Mouse (Mus musculus): ENCODE results near the gene Atg13. TPM values are rescaled to one million over a fixed set of nuclear protein-coding genes. Genes with fewer than 3 reads are reported as not detected.

Gene Atg13
- total and polyA plus RNA-seq, 2 experiments: 10.3 to 33.6 TPM

DNA sequence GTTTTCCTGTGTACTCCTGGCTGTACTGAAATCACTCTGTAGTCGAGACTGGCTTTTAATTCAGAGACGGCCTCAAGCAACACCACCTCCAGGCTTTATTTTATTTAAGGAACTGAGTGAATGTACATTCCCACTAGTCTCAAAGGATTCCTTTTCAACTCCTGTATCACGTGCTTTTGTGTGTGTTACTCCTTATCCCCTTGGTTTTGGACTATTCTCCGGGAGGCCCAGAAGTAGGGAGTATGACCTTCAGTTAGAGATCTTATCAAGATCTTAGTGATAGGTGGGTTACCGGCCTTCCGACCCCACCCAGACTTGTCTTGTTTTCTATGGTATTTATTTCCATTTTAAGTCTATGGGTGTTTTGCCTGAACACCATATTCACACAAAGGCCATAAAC is 4.6 kb downstream of the Atg13 start:
- peaks cover 12% of the 10 kb centered on the region; the same call in 1 of the 2 replicates for H3K79me2 ChIP-seq (ENCODE audit: control insufficient read depth, insufficient read depth, low read length)
- H3K9ac ChIP-seq (ENCODE audit: low read depth, low read length): no peak overlapping the region
- DNase-seq (ENCODE audit: extremely low read depth, low read depth, low spot score): no peak
- 84% methylated on average over 6 of the region's 6 CpGs for WGBS
- no peaks in the 10 kb centered on the region for H3K27me3 ChIP-seq (ENCODE audit: control insufficient read depth, insufficient read depth, low read length)
- no peak overlapping the region for H3K4me3 ChIP-seq (ENCODE audit: insufficient read depth, low read depth, low read length)
- no peak for TF ChIP-seq POLR2A (IDR thresholded peaks at IDR 0.05; ENCODE audit: extremely low read depth, insufficient read depth, low read length)
- no peak for TF ChIP-seq CTCF (IDR thresholded peaks at IDR 0.05; ENCODE audit: low read depth, low read length)
- peaks cover 8% of the 10 kb centered on the region for H3K4me1 ChIP-seq (ENCODE audit: control insufficient read depth, insufficient read depth, low read length)
- no peak overlapping the region for H3K27ac ChIP-seq (replicated peaks; ENCODE audit: insufficient read depth, low read depth, low read length)
- H3K36me3 ChIP-seq (ENCODE audit: control insufficient read depth, insufficient read depth, low read length): peaks cover 11% of the 10 kb centered on the region; the same call in 1 of the 2 replicates

GRCm38 (mm10) chr2:91701366-91701765 is 9.0 kb downstream of the Atg13 start:
- Histone ChIP-seq H3K9ac (ENCODE audit: low read depth, low read length) (no peak overlapping the region), H3K27ac (replicated peaks; ENCODE audit: insufficient read depth, low read depth, low read length) (no peak overlapping the region), H3K4me1 (ENCODE audit: control insufficient read depth, insufficient read depth, low read length) (peaks cover 6% of the 10 kb centered on the region), H3K36me3 (ENCODE audit: control insufficient read depth, insufficient read depth, low read length) (peaks cover 13% of the 10 kb centered on the region), H3K79me2 (ENCODE audit: control insufficient read depth, insufficient read depth, low read length) (peaks cover 11% of the 10 kb centered on the region; the same call in 1 of the 2 replicates), H3K27me3 (ENCODE audit: control insufficient read depth, insufficient read depth, low read length) (no peaks in the 10 kb centered on the region), H3K4me3 (ENCODE audit: insufficient read depth, low read depth, low read length) (no peak overlapping the region)
- no peak for DNase-seq (ENCODE audit: extremely low read depth, low read depth, low spot score)
- 95% methylated on average over 2 of the region's 2 CpGs for WGBS
- TF ChIP-seq POLR2A (IDR thresholded peaks at IDR 0.05; ENCODE audit: extremely low read depth, insufficient read depth, low read length) (no peak), CTCF (IDR thresholded peaks at IDR 0.05; ENCODE audit: low read depth, low read length) (no peak)

GRCm38 (mm10) chr2:91699225-91699624 is 11.2 kb downstream of the Atg13 start:
- no peak for DNase-seq (ENCODE audit: extremely low read depth, low read depth, low spot score)
- Histone ChIP-seq H3K27ac (replicated peaks; ENCODE audit: insufficient read depth, low read depth, low read length) (no peak overlapping the region), H3K9ac (ENCODE audit: low read depth, low read length) (no peak overlapping the region), H3K4me1 (ENCODE audit: control insufficient read depth, insufficient read depth, low read length) (peaks cover 8% of the 10 kb centered on the region), H3K79me2 (ENCODE audit: control insufficient read depth, insufficient read depth, low read length) (peaks cover 9% of the 10 kb centered on the region; the same call in 1 of the 2 replicates), H3K27me3 (ENCODE audit: control insufficient read depth, insufficient read depth, low read length) (no peaks in the 10 kb centered on the region), H3K36me3 (ENCODE audit: control insufficient read depth, insufficient read depth, low read length) (peaks cover 14% of the 10 kb centered on the region), H3K4me3 (ENCODE audit: insufficient read depth, low read depth, low read length) (no peak overlapping the region)
- 62% methylated on average over 1 of the region's 1 CpGs for WGBS
- TF ChIP-seq CTCF (IDR thresholded peaks at IDR 0.05; ENCODE audit: low read depth, low read length): no peak

GRCm38 (mm10) chr2:91696225-91696590 is 14.2 kb downstream of the Atg13 start:
- no peak for TF ChIP-seq POLR2A (IDR thresholded peaks at IDR 0.05; ENCODE audit: extremely low read depth, insufficient read depth, low read length)
- no peak for TF ChIP-seq CTCF (IDR thresholded peaks at IDR 0.05; ENCODE audit: low read depth, low read length)
- no peak overlapping the region for H3K9ac ChIP-seq (ENCODE audit: low read depth, low read length)
- H3K36me3 ChIP-seq (ENCODE audit: control insufficient read depth, insufficient read depth, low read length): peaks cover 31% of the 10 kb centered on the region
- no peak overlapping the region for H3K4me3 ChIP-seq (ENCODE audit: insufficient read depth, low read depth, low read length)
- no peak overlapping the region for H3K27ac ChIP-seq (replicated peaks; ENCODE audit: insufficient read depth, low read depth, low read length)
- H3K27me3 ChIP-seq (ENCODE audit: control insufficient read depth, insufficient read depth, low read length): no peaks in the 10 kb centered on the region
- DNase-seq (ENCODE audit: extremely low read depth, low read depth, low spot score): peak; percentile 85
- WGBS: 13% methylated on average over 1 of the region's 1 CpGs
- peaks cover 6% of the 10 kb centered on the region; the same call in 1 of the 2 replicates for H3K79me2 ChIP-seq (ENCODE audit: control insufficient read depth, insufficient read depth, low read length)
- peaks cover 6% of the 10 kb centered on the region; the same call in 1 of the 2 replicates for H3K4me1 ChIP-seq (ENCODE audit: control insufficient read depth, insufficient read depth, low read length)

- Histone ChIP-seq H3K27ac (replicated peaks; ENCODE audit: insufficient read depth, low read depth, low read length) (no peak overlapping the region), H3K36me3 (ENCODE audit: control insufficient read depth, insufficient read depth, low read length) (peaks cover 34% of the 10 kb centered on the region), H3K79me2 (ENCODE audit: control insufficient read depth, insufficient read depth, low read length) (peaks cover 6% of the 10 kb centered on the region; the same call in 1 of the 2 replicates), H3K27me3 (ENCODE audit: control insufficient read depth, insufficient read depth, low read length) (no peaks in the 10 kb centered on the region), H3K4me1 (ENCODE audit: control insufficient read depth, insufficient read depth, low read length) (peaks cover 6% of the 10 kb centered on the region; the same call in 1 of the 2 replicates), H3K4me3 (ENCODE audit: insufficient read depth, low read depth, low read length) (no peak overlapping the region), H3K9ac (ENCODE audit: low read depth, low read length) (no peak overlapping the region)
- DNase-seq (ENCODE audit: extremely low read depth, low read depth, low spot score): no peak
- WGBS: 89% methylated on average over 10 of the region's 10 CpGs
- TF ChIP-seq POLR2A (IDR thresholded peaks at IDR 0.05; ENCODE audit: extremely low read depth, insufficient read depth, low read length) (no peak), CTCF (IDR thresholded peaks at IDR 0.05; ENCODE audit: low read depth, low read length) (no peak)
These were observed 14.7 kb downstream of the Atg13 start for GRCm38 (mm10) chr2:91695436-91696224.

- H3K27me3 ChIP-seq (ENCODE audit: control insufficient read depth, insufficient read depth, low read length): no peaks in the 10 kb centered on the region
- H3K36me3 ChIP-seq (ENCODE audit: control insufficient read depth, insufficient read depth, low read length): peaks cover 60% of the 10 kb centered on the region
- H3K4me1 ChIP-seq (ENCODE audit: control insufficient read depth, insufficient read depth, low read length): no peaks in the 10 kb centered on the region
- H3K9ac ChIP-seq (ENCODE audit: low read depth, low read length): no peak overlapping the region
- H3K4me3 ChIP-seq (ENCODE audit: insufficient read depth, low read depth, low read length): no peak overlapping the region
- no peaks in the 10 kb centered on the region for H3K79me2 ChIP-seq (ENCODE audit: control insufficient read depth, insufficient read depth, low read length)
- TF ChIP-seq CTCF (IDR thresholded peaks at IDR 0.05; ENCODE audit: low read depth, low read length): no peak
- no peak overlapping the region for H3K27ac ChIP-seq (replicated peaks; ENCODE audit: insufficient read depth, low read depth, low read length)
- 79% methylated on average over 7 of the region's 7 CpGs for WGBS
- DNase-seq (ENCODE audit: extremely low read depth, low read depth, low spot score): no peak
These were observed 20.9 kb downstream of the Atg13 start for GRCm38 (mm10) chr2:91689452-91689851.

Measured in liver, adult 2 months (tissue).